Mouse (Mus musculus): ENCODE measurements around the gene Stra6. TPM values are rescaled to one million over a fixed set of nuclear protein-coding genes. Genes with fewer than 3 reads are reported as not detected.

The Stra6 gene
- polyA plus RNA-seq, 1 experiment from 2014 or later, result 0.89 TPM

GRCm38 (mm10) chr9:58059920-58060319 lies 3.7 kb upstream of the Stra6 start:
- no peak overlapping the region for H3K9ac ChIP-seq (ENCODE audit: low read length)
- 35% methylated on average over 1 of the region's 1 CpGs for WGBS
- no peak overlapping the region for H3K27ac ChIP-seq (ENCODE audit: low read length)
- H3K36me3 ChIP-seq (ENCODE audit: control insufficient read depth, insufficient read depth), result no peaks in the 10 kb centered on the region
- peaks cover 15% of the 10 kb centered on the region; the same call in 1 of the 2 replicates for H3K4me1 ChIP-seq (ENCODE audit: control insufficient read depth, insufficient read depth, low read length)
- peaks cover 20% of the 10 kb centered on the region for H3K27me3 ChIP-seq (ENCODE audit: control insufficient read depth, insufficient read depth, low read length)
- no peaks in the 10 kb centered on the region for H3K9me3 ChIP-seq (replicated peaks; ENCODE audit: control insufficient read depth, low read length)
- H3K4me2 ChIP-seq (ENCODE audit: low read depth, low read length), result no peak overlapping the region
- no peak overlapping the region for H3K4me3 ChIP-seq (ENCODE audit: low read length)
- no peak for ATAC-seq (replicated peaks; ENCODE audit: extremely low read depth, insufficient read depth, low FRiP score)

GRCm38 (mm10) chr9:58060677-58061667 lies 2.6 kb upstream of the Stra6 start:
- no peaks in the 10 kb centered on the region for H3K36me3 ChIP-seq (ENCODE audit: control insufficient read depth, insufficient read depth)
- H3K4me3 ChIP-seq (ENCODE audit: low read length), result no peak overlapping the region
- H3K4me1 ChIP-seq (ENCODE audit: control insufficient read depth, insufficient read depth, low read length), result peaks cover 15% of the 10 kb centered on the region; the same call in 1 of the 2 replicates
- H3K4me2 ChIP-seq (ENCODE audit: low read depth, low read length), result no peak overlapping the region
- no peaks in the 10 kb centered on the region for H3K9me3 ChIP-seq (replicated peaks; ENCODE audit: control insufficient read depth, low read length)
- no peak overlapping the region for H3K9ac ChIP-seq (ENCODE audit: low read length)
- ATAC-seq (replicated peaks; ENCODE audit: extremely low read depth, insufficient read depth, low FRiP score), result no peak
- no peak overlapping the region for H3K27ac ChIP-seq (ENCODE audit: low read length)
- 7% methylated on average over 23 of the region's 23 CpGs for WGBS
- H3K27me3 ChIP-seq (ENCODE audit: control insufficient read depth, insufficient read depth, low read length), result peaks cover 22% of the 10 kb centered on the region

DNA sequence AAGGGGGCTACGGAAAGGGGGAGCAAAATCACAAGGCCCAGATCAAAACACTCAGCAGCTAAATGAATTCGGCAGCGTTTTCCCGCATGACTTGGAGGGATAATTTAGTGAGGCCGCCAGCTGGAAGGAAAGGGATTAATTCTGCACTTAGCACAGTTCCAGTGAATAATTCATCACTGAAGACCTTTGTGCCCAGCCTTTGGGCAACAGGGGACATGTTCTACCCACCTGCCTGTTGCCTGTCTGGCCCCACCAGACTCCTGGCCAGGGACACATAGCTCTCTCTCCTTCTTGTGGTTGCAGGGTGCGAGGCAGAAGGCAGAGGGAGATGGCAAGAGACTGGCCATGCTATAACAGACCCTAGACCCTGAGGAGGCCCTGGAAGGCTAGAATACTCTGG lies 1.9 kb downstream of the Stra6 start:
- Histone ChIP-seq H3K27me3 (ENCODE audit: control insufficient read depth, insufficient read depth, low read length) (peaks cover 14% of the 10 kb centered on the region; the same call in 1 of the 2 replicates), H3K9me3 (replicated peaks; ENCODE audit: control insufficient read depth, low read length) (no peaks in the 10 kb centered on the region), H3K27ac (ENCODE audit: low read length) (no peak overlapping the region), H3K4me1 (ENCODE audit: control insufficient read depth, insufficient read depth, low read length) (peaks cover 22% of the 10 kb centered on the region), H3K36me3 (ENCODE audit: control insufficient read depth, insufficient read depth) (no peaks in the 10 kb centered on the region), H3K4me2 (ENCODE audit: low read depth, low read length) (no peak overlapping the region), H3K9ac (ENCODE audit: low read length) (no peak overlapping the region), H3K4me3 (ENCODE audit: low read length) (no peak overlapping the region)
- ATAC-seq (replicated peaks; ENCODE audit: extremely low read depth, insufficient read depth, low FRiP score), result no peak
- WGBS, result 69% methylated on average over 6 of the region's 6 CpGs

DNA sequence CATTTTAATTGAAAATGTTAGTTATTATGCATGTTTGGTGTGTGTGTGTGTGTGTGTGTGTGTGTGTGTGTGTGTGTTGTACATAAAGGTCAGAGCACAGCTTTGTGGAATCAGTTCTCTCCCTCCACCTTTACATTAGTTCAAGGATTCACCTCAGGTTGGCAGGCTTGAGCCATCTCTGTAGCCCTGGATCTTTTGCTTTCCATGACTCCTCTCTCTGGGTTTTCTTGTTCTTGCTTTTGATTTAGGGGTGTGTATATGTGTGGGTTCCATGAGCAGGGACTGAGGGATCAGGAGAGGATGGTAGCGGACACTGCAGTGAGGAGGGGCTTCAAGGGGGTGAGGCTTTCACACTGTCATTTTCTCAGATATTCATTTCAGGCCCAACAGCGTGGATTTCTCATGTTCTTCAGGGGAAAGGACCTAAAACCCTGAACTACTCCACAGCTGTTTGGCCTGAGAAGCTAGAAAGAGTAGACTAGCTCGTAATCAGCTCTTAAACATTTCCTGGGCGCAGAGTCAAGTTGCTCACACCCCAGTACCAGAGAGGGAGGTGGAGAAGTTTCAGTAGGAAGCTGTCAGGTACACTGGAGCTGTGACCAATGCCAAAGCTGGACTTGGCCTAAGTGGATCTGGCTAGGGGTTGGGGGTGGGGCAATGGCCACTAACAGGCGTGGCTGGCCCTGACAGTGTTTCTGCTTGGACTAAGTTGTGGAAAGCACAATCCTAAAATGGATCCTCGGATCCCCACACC lies 2.6 kb downstream of the Stra6 start:
- H3K9me3 ChIP-seq (replicated peaks; ENCODE audit: control insufficient read depth, low read length), result no peaks in the 10 kb centered on the region
- no peak for ATAC-seq (replicated peaks; ENCODE audit: extremely low read depth, insufficient read depth, low FRiP score)
- no peak overlapping the region for H3K4me3 ChIP-seq (ENCODE audit: low read length)
- H3K27me3 ChIP-seq (ENCODE audit: control insufficient read depth, insufficient read depth, low read length), result peaks cover 13% of the 10 kb centered on the region; the same call in 1 of the 2 replicates
- no peak overlapping the region for H3K27ac ChIP-seq (ENCODE audit: low read length)
- H3K9ac ChIP-seq (ENCODE audit: low read length), result no peak overlapping the region
- H3K36me3 ChIP-seq (ENCODE audit: control insufficient read depth, insufficient read depth), result no peaks in the 10 kb centered on the region
- 60% methylated on average over 6 of the region's 6 CpGs for WGBS
- H3K4me1 ChIP-seq (ENCODE audit: control insufficient read depth, insufficient read depth, low read length), result peaks cover 22% of the 10 kb centered on the region
- H3K4me2 ChIP-seq (ENCODE audit: low read depth, low read length), result no peak overlapping the region

- peaks cover 8% of the 10 kb centered on the region; the same call in 1 of the 2 replicates for H3K27me3 ChIP-seq (ENCODE audit: control insufficient read depth, insufficient read depth, low read length)
- peaks cover 21% of the 10 kb centered on the region for H3K4me1 ChIP-seq (ENCODE audit: control insufficient read depth, insufficient read depth, low read length)
- no peak overlapping the region for H3K27ac ChIP-seq (ENCODE audit: low read length)
- H3K9ac ChIP-seq (ENCODE audit: low read length), result no peak overlapping the region
- no peaks in the 10 kb centered on the region for H3K36me3 ChIP-seq (ENCODE audit: control insufficient read depth, insufficient read depth)
- WGBS, result 61% methylated on average over 6 of the region's 6 CpGs
- no peaks in the 10 kb centered on the region for H3K9me3 ChIP-seq (replicated peaks; ENCODE audit: control insufficient read depth, low read length)
- ATAC-seq (replicated peaks; ENCODE audit: extremely low read depth, insufficient read depth, low FRiP score), result no peak
- no peak overlapping the region for H3K4me3 ChIP-seq (ENCODE audit: low read length)
- no peak overlapping the region for H3K4me2 ChIP-seq (ENCODE audit: low read depth, low read length)
Observed at GRCm38 (mm10) chr9:58066731-58067095, 3.1 kb downstream of the Stra6 start.

DNA sequence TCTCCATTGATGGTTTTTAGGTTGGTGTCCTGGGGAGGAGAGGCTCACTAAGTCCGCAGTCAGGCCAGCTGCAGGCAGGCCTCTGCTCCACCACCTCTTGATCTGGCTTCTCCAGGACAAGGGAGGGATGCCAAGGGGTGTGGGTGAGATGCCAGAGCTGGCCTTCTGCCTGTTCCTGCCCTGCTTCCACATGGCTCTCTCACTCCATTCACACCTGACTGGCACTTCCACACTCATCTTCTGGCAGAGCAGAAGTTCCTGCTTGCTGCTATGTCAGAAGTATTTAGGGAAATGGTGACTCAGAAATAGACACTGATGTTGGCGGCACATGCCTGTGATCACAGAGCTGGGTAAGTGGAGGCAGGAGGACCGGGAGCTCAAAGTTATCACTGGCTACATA lies 4.0 kb downstream of the Stra6 start:
- no peaks in the 10 kb centered on the region for H3K9me3 ChIP-seq (replicated peaks; ENCODE audit: control insufficient read depth, low read length)
- peaks cover 7% of the 10 kb centered on the region; the same call in 1 of the 2 replicates for H3K27me3 ChIP-seq (ENCODE audit: control insufficient read depth, insufficient read depth, low read length)
- 65% methylated on average over 3 of the region's 3 CpGs for WGBS
- no peak overlapping the region for H3K4me3 ChIP-seq (ENCODE audit: low read length)
- no peak for ATAC-seq (replicated peaks; ENCODE audit: extremely low read depth, insufficient read depth, low FRiP score)
- no peak overlapping the region for H3K27ac ChIP-seq (ENCODE audit: low read length)
- H3K4me2 ChIP-seq (ENCODE audit: low read depth, low read length), result no peak overlapping the region
- no peak overlapping the region for H3K9ac ChIP-seq (ENCODE audit: low read length)
- H3K36me3 ChIP-seq (ENCODE audit: control insufficient read depth, insufficient read depth), result no peaks in the 10 kb centered on the region
- H3K4me1 ChIP-seq (ENCODE audit: control insufficient read depth, insufficient read depth, low read length), result peaks cover 19% of the 10 kb centered on the region

- Histone ChIP-seq H3K27ac (ENCODE audit: low read length) (no peak overlapping the region), H3K36me3 (ENCODE audit: control insufficient read depth, insufficient read depth) (no peaks in the 10 kb centered on the region), H3K9me3 (replicated peaks; ENCODE audit: control insufficient read depth, low read length) (no peaks in the 10 kb centered on the region), H3K4me1 (ENCODE audit: control insufficient read depth, insufficient read depth, low read length) (no peaks in the 10 kb centered on the region; the same call in 1 of the 2 replicates), H3K9ac (ENCODE audit: low read length) (no peak overlapping the region), H3K4me3 (ENCODE audit: low read length) (no peak overlapping the region), H3K27me3 (ENCODE audit: control insufficient read depth, insufficient read depth, low read length) (peaks cover 14% of the 10 kb centered on the region), H3K4me2 (ENCODE audit: low read depth, low read length) (no peak overlapping the region)
- ATAC-seq (replicated peaks; ENCODE audit: extremely low read depth, insufficient read depth, low FRiP score), result no peak
- WGBS, result 34% methylated on average over 3 of the region's 3 CpGs
Observed at GRCm38 (mm10) chr9:58074561-58074960, 11.0 kb downstream of the Stra6 start.

DNA sequence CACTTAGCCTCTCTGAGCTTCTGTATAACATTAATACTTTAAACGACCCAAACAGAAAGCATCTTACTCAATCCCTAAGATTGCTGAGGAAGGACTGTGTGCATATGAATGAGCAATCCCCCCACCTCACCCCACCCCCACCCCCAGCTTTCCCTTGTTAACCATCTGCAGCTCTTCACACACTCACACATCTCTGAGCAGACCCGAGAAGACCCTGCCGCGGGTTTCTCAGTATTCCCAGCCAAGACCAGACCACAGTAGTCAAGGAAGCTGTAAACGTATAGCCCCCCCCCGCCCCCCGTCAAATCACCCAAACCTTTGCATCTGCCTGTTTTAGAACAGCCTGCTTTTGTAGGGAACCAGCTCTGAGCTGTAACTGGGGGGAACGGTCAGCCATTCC lies 21.0 kb downstream of the Stra6 start:
- 19% methylated on average over 8 of the region's 8 CpGs for WGBS
- Histone ChIP-seq H3K27ac (ENCODE audit: low read length) (no peak overlapping the region), H3K9me3 (replicated peaks; ENCODE audit: control insufficient read depth, low read length) (no peaks in the 10 kb centered on the region), H3K9ac (ENCODE audit: low read length) (no peak overlapping the region), H3K4me1 (ENCODE audit: control insufficient read depth, insufficient read depth, low read length) (0 out of 2 replicates have a peak, but pooled peaks cover 6% of the 10 kb centered on the region), H3K36me3 (ENCODE audit: control insufficient read depth, insufficient read depth) (no peaks in the 10 kb centered on the region), H3K27me3 (ENCODE audit: control insufficient read depth, insufficient read depth, low read length) (peaks cover 11% of the 10 kb centered on the region), H3K4me3 (ENCODE audit: low read length) (no peak overlapping the region), H3K4me2 (ENCODE audit: low read depth, low read length) (no peak overlapping the region)
- no peak for ATAC-seq (replicated peaks; ENCODE audit: extremely low read depth, insufficient read depth, low FRiP score)

GRCm38 (mm10) chr9:58085074-58085473 lies 21.5 kb downstream of the Stra6 start:
- WGBS, result 22% methylated on average over 2 of the region's 2 CpGs
- Histone ChIP-seq H3K4me3 (ENCODE audit: low read length) (no peak overlapping the region), H3K9me3 (replicated peaks; ENCODE audit: control insufficient read depth, low read length) (no peaks in the 10 kb centered on the region), H3K27me3 (ENCODE audit: control insufficient read depth, insufficient read depth, low read length) (peaks cover 11% of the 10 kb centered on the region), H3K9ac (ENCODE audit: low read length) (no peak overlapping the region), H3K4me2 (ENCODE audit: low read depth, low read length) (no peak overlapping the region), H3K4me1 (ENCODE audit: control insufficient read depth, insufficient read depth, low read length) (0 out of 2 replicates have a peak, but pooled peaks cover 6% of the 10 kb centered on the region), H3K27ac (ENCODE audit: low read length) (no peak overlapping the region), H3K36me3 (ENCODE audit: control insufficient read depth, insufficient read depth) (no peaks in the 10 kb centered on the region)
- no peak for ATAC-seq (replicated peaks; ENCODE audit: extremely low read depth, insufficient read depth, low FRiP score)
